Mouse (Mus musculus) myocyte (in vitro differentiated cells): Measurements from ENCODE around the gene Cflar.

Experiments used
- MAX ChIP-seq: IDR thresholded peaks from one replicate; pipeline ENCODE4 v1.6.1; 2011; ENCODE audit warnings: low read depth, mild to moderate bottlenecking, control low read depth
- POLR2A ChIP-seq: IDR thresholded peaks from one replicate; pipeline ENCODE4 v1.6.1; 2011; ENCODE audit warnings: low read depth, mild to moderate bottlenecking, control low read depth, moderate library complexity; ENCODE audit not compliant: insufficient read length
- POLR2AphosphoS2 ChIP-seq: IDR thresholded peaks from one replicate; pipeline ENCODE4 v1.6.1; 2011; ENCODE audit warnings: low read depth, control low read depth; ENCODE audit not compliant: insufficient read length

DNA sequence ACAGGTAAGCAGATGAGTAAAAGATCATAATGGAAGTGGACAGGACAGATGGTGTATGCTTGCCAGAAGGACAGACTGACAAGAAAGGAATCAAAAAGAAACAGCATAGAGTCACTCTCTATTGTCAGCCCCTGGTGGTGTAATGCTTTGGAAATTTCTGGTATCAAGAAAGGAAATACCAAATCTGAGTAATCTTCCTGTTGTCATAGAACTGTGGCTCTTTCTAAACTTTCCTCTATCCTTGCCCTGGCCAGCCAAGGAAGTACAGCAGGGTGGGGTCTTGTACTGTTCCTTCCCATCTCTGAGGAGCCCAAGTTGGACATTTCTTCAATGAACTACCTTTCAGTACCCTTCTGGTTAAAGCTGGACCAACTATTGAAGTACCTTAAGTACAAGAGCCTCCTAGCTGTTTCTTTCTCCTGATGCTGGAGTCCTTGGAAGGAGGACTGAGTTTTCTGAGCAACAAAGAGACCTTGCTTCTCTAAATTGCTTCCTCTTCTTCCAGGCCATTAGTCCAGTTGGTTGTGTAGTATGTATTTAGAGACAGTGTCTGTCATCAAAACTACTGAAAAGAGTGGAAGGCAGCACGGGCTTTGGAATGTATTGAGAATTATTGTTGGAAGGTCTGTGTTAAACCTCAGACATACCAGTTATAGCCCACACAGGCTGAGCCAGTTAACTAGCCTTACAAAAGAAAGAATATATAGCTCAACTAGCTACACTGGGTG lies 15.9 kb downstream of the Cflar start:
- TF ChIP-seq POLR2A: no peak
- TF ChIP-seq MAX: no peak
- no peak for TF ChIP-seq POLR2AphosphoS2
